Mouse (Mus musculus) ES-Bruce4 (cell line): Measurements from ENCODE around the gene Vmn1r237. TPM values are rescaled to one million over a fixed set of nuclear protein-coding genes. Genes with fewer than 3 reads are reported as not detected.

Source experiments
- H3K27ac ChIP-seq: 2 replicates; pipeline ENCODE4 v1.5.1; 2012; ENCODE audit warnings: low read length, inconsistent platforms; ENCODE audit not compliant: insufficient read depth
- H3K27me3 ChIP-seq: 2 replicates; pipeline ENCODE4 v1.6.1; 2012; ENCODE audit warnings: mild to moderate bottlenecking, low read length, inconsistent platforms; ENCODE audit not compliant: control insufficient read depth, poor library complexity, insufficient read depth, severe bottlenecking
- H3K36me3 ChIP-seq: 2 replicates; pipeline ENCODE4 v1.6.1; 2012; ENCODE audit warnings: inconsistent platforms, mild to moderate bottlenecking, low read length, moderate library complexity; ENCODE audit not compliant: control insufficient read depth, poor library complexity, insufficient read depth, severe bottlenecking
- H3K4me1 ChIP-seq: one replicate; pipeline ENCODE4 v1.8.1; 2011; ENCODE audit warnings: low read length; ENCODE audit not compliant: control insufficient read depth, insufficient read depth
- H3K4me3 ChIP-seq: 2 replicates; pipeline ENCODE4 v1.5.1; 2011; ENCODE audit warnings: low read depth, mild to moderate bottlenecking, low read length
- H3K9ac ChIP-seq: 2 replicates; pipeline ENCODE4 v1.6.1; 2012; ENCODE audit warnings: low read depth, mild to moderate bottlenecking, inconsistent platforms; ENCODE audit not compliant: poor library complexity, severe bottlenecking
- H3K9me3 ChIP-seq: replicated peaks from 2 replicates; pipeline ENCODE4 v1.6.1; 2012; ENCODE audit warnings: mild to moderate bottlenecking, low read length, inconsistent platforms; ENCODE audit not compliant: control insufficient read depth, poor library complexity, insufficient read depth, severe bottlenecking
- CTCF ChIP-seq: IDR thresholded peaks from one replicate; pipeline ENCODE4 v1.8.1; 2011; ENCODE audit warnings: low read depth, low read length
- EP300 ChIP-seq: IDR thresholded peaks from 2 replicates; pipeline ENCODE4 v1.6.1; 2011; ENCODE audit warnings: low read depth, low read length; ENCODE audit not compliant: insufficient read depth
- POLR2A ChIP-seq: IDR thresholded peaks from one replicate; pipeline ENCODE4 v1.8.1; 2011; ENCODE audit warnings: low read length; ENCODE audit not compliant: insufficient read depth
- polyA plus RNA-seq: library from polyadenylated mRNA; stranded (reverse); fragments of >200 nt; gene quantifications from 2 replicates; pipeline ENCODE4 v1.2.4, GENCODE M21; 2011; ENCODE audit warnings: low read depth; ENCODE audit not compliant: missing spikeins, insufficient read depth, insufficient read length

The Vmn1r237 gene
- not detected in 2 replicates for polyA plus RNA-seq

- Histone ChIP-seq H3K9ac (no peak within 1 kb of the TSS), H3K36me3 (no peaks in the 10 kb centered on the region), H3K4me3 (no peak within 1 kb of the TSS), H3K27ac (no peak within 1 kb of the TSS), H3K9me3 (no peaks in the 10 kb centered on the region), H3K27me3 (no peaks in the 10 kb centered on the region; the same call in 1 of the 2 replicates), H3K4me1 (no peaks in the 10 kb centered on the region)
- TF ChIP-seq EP300: no peak
- no peak for TF ChIP-seq CTCF
- TF ChIP-seq POLR2A: no peak
These were observed at the start of gene Vmn1r237 for GRCm38 (mm10) chr17:21311565-21311964. Vmn1r237 (plus strand) TSS chr17:21311865.

- no peak overlapping the region for H3K9ac ChIP-seq
- H3K36me3 ChIP-seq: no peaks in the 10 kb centered on the region
- H3K27me3 ChIP-seq: no peaks in the 10 kb centered on the region
- H3K27ac ChIP-seq: no peak overlapping the region
- H3K4me1 ChIP-seq: no peaks in the 10 kb centered on the region
- TF ChIP-seq CTCF: no peak
- no peak for TF ChIP-seq POLR2A
- TF ChIP-seq EP300: no peak
- no peak overlapping the region for H3K4me3 ChIP-seq
- H3K9me3 ChIP-seq: no peaks in the 10 kb centered on the region
These were observed 39.6 kb upstream of the Vmn1r237 start for GRCm38 (mm10) chr17:21272103-21272502.

- no peak for TF ChIP-seq CTCF
- no peak for TF ChIP-seq EP300
- TF ChIP-seq POLR2A: no peak
- Histone ChIP-seq H3K9ac (no peak within 1 kb of the TSS), H3K4me1 (no peaks in the 10 kb centered on the region), H3K4me3 (no peak within 1 kb of the TSS), H3K36me3 (no peaks in the 10 kb centered on the region), H3K27me3 (no peaks in the 10 kb centered on the region; the same call in 1 of the 2 replicates), H3K9me3 (no peaks in the 10 kb centered on the region), H3K27ac (no peak within 1 kb of the TSS)
These were observed 29.0 kb upstream of the Vmn1r237 start, which contains the start of gene Vmn1r236 for GRCm38 (mm10) chr17:21282642-21283041. Vmn1r236 (plus strand) TSS chr17:21282942.

GRCm38 (mm10) chr17:21284395-21284794 lies 27.3 kb upstream of the Vmn1r237 start:
- H3K9ac ChIP-seq: no peak overlapping the region
- no peak overlapping the region for H3K27ac ChIP-seq
- no peaks in the 10 kb centered on the region; the same call in 1 of the 2 replicates for H3K27me3 ChIP-seq
- H3K9me3 ChIP-seq: no peaks in the 10 kb centered on the region
- TF ChIP-seq CTCF: no peak
- H3K4me1 ChIP-seq: no peaks in the 10 kb centered on the region
- no peak overlapping the region for H3K4me3 ChIP-seq
- H3K36me3 ChIP-seq: no peaks in the 10 kb centered on the region

- no peaks in the 10 kb centered on the region for H3K27me3 ChIP-seq
- H3K9me3 ChIP-seq: no peaks in the 10 kb centered on the region
- H3K9ac ChIP-seq: no peak overlapping the region
- H3K4me1 ChIP-seq: no peaks in the 10 kb centered on the region
- TF ChIP-seq EP300 (no peak), POLR2A (no peak), CTCF (no peak)
- H3K27ac ChIP-seq: no peak overlapping the region
- no peak overlapping the region for H3K4me3 ChIP-seq
- H3K36me3 ChIP-seq: no peaks in the 10 kb centered on the region
These were observed 22.0 kb upstream of the Vmn1r237 start for GRCm38 (mm10) chr17:21289695-21290094.

Other genes starting within 250 kb of the Vmn1r237 start
- gene Vmn1r234, start 85.8 kb upstream of the Vmn1r237 start, polyA plus RNA-seq: not detected in 2 replicates
- gene Vmn1r235, start 55.5 kb upstream of the Vmn1r237 start, polyA plus RNA-seq: not detected in 2 replicates
- gene Vmn1r236, start 28.9 kb upstream of the Vmn1r237 start, polyA plus RNA-seq: not detected in 2 replicates
- 7.7 and 8.4 TPM in 2 replicates for gene Zfp677, start 71.9 kb downstream of the Vmn1r237 start, polyA plus RNA-seq
- gene Zfp54, start 111.4 kb downstream of the Vmn1r237 start, polyA plus RNA-seq: 4.2 and 4.7 TPM in 2 replicates
- 14.5 and 18.2 TPM in 2 replicates for gene Zfp51, start 138.5 kb downstream of the Vmn1r237 start, polyA plus RNA-seq
- gene Zfp53, start 177.1 kb downstream of the Vmn1r237 start, polyA plus RNA-seq: 9.5 and 9.7 TPM in 2 replicates
- 6.6 and 10.5 TPM in 2 replicates for gene Zfp52, start 223.7 kb downstream of the Vmn1r237 start, polyA plus RNA-seq